Mouse (Mus musculus) intestine, embryonic 14.5 days (tissue): ENCODE results near the gene Efna5. TPM values are rescaled to one million over a fixed set of nuclear protein-coding genes. Genes with fewer than 3 reads are reported as not detected.

ENCODE experiments used
- ATAC-seq: fragments of 200-750 bp; cut with Nextera tagmentation; replicated peaks from 2 replicates; pipeline ENCODE4 v1.8.0; 2017; ENCODE audit warnings: low read depth, moderate number of reproducible peaks, moderate TSS enrichment, moderate library complexity; ENCODE audit not compliant: low FRiP score, low TSS enrichment
- DNase-seq: peaks from one replicate; pipeline ENCODE4 v3.0.0-alpha.2; 2018; ENCODE audit warnings: low spot score
- H3K27ac ChIP-seq: fragments of 300-500 bp; sonication (generic); 2 replicates; pipeline ENCODE4 v1.5.1; 2014; ENCODE audit warnings: low read depth, mild to moderate bottlenecking, control low read depth
- H3K27me3 ChIP-seq: fragments of 300-500 bp; sonication (generic); replicated peaks from 2 replicates; pipeline ENCODE4 v1.6.1; 2014; ENCODE audit warnings: low read length, control low read depth; ENCODE audit not compliant: control insufficient read depth, insufficient read depth
- H3K36me3 ChIP-seq: fragments of 300-500 bp; sonication (generic); 2 replicates; pipeline ENCODE4 v1.6.1; 2014; ENCODE audit warnings: low read length, control low read depth; ENCODE audit not compliant: control insufficient read depth, insufficient read depth
- H3K4me1 ChIP-seq: fragments of 300-500 bp; sonication (generic); replicated peaks from 2 replicates; pipeline ENCODE4 v1.6.1; 2014; ENCODE audit warnings: low read length, control low read depth, mixed read lengths; ENCODE audit not compliant: control insufficient read depth, insufficient read depth
- H3K4me2 ChIP-seq: fragments of 300-500 bp; sonication (generic); 2 replicates; pipeline ENCODE4 v1.6.1; 2014; ENCODE audit warnings: low read length
- H3K4me3 ChIP-seq: fragments of 300-500 bp; sonication (generic); 2 replicates; pipeline ENCODE4 v1.5.1; 2014; ENCODE audit warnings: low read depth, low read length, control low read depth, mixed read lengths
- H3K9ac ChIP-seq: fragments of 300-500 bp; sonication (generic); 2 replicates; pipeline ENCODE4 v1.6.1; 2014; ENCODE audit warnings: mild to moderate bottlenecking, low read length
- H3K9me3 ChIP-seq: fragments of 300-500 bp; sonication (generic); 2 replicates; pipeline ENCODE4 v1.6.1; 2016; ENCODE audit warnings: low read length, control low read depth; ENCODE audit not compliant: control insufficient read depth
- WGBS: fragments of 180-500 bp; shearing (Covaris S2); extraction: QIAGEN DNeasy Blood & Tissue Kit; methylation state at CpG from one replicate; pipeline ENCODE4 v1.1.7; 2014; 5-methylcytosine and 5-hydroxymethylcytosine counted together
- polyA plus RNA-seq: library from polyadenylated mRNA; unstranded; fragments of >200 nt; fragmentation: Nextera tagmentation; extraction: Ambion mirVana; gene quantifications from 2 replicates; pipeline ENCODE4 v1.2.1, GENCODE M21; 2014

The Efna5 gene
- polyA plus RNA-seq, 1 experiment from 2014 or later: 42.4 TPM

DNA sequence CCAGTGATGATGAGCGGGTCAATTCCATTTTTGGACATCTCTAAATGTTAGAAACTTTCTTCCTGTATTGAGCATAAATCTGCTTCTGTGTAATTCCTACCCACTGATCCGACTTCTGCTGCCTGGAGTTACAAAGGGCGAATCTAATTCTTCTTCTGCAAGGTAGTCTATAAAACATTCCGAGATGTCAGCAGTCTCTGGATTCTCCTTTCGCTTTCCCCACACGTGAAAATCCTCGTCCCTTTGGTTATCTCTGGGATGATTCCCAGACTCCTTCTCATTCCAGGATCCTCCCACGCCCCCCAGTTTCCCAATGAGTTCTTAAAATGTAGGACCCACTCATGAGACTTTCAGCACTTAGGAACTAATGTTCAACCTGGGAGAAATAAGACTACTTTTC, 229.4 kb downstream of the Efna5 start:
- ATAC-seq (no peak), DNase-seq (no peak)
- no peak overlapping the region for H3K9ac ChIP-seq
- no peaks in the 10 kb centered on the region for H3K36me3 ChIP-seq
- no peak overlapping the region; the same call in 1 of the 2 replicates for H3K27ac ChIP-seq
- H3K9me3 ChIP-seq: no peaks in the 10 kb centered on the region
- peaks cover 20% of the 10 kb centered on the region for H3K4me1 ChIP-seq
- WGBS: 51% methylated on average over 8 of the region's 8 CpGs
- 0 out of 2 replicates have a peak overlapping the region, but pooled peaks have one; percentile 5 for H3K4me2 ChIP-seq
- no peak overlapping the region for H3K4me3 ChIP-seq
- H3K27me3 ChIP-seq: no peaks in the 10 kb centered on the region

DNA sequence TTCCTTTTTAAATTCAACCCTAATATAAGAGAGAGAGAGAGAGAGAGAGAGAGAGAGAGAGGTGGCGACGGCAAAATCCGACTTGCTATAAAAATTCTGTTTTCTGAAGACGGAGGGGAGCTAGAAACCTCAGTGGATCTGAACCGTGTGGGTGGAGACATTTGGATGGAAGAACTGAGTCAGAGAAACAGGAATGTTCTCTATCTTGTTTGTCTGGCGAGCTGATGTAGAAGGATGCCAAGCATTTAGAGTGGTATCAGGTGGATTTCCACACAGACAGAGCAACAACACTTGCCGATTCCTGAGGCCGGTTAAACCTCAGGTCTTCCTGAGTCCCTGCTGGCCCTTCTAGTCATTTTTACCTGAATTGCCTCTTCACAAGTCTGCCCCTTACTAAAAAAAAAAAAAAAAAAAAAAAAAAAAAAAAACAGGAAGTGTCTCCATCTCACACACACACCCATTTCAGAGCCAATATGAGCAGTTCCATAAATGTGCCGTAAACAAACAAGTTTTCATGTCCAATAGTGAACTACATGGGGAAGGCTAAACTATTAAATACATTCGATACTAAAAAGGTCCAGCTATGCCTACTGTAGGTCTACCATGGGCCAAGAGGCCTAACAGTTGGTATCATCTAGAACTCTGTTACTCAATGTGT, 231.7 kb downstream of the Efna5 start:
- H3K9me3 ChIP-seq: no peaks in the 10 kb centered on the region
- 90% methylated on average over 10 of the region's 10 CpGs for WGBS
- no peak overlapping the region for H3K27ac ChIP-seq

DNA sequence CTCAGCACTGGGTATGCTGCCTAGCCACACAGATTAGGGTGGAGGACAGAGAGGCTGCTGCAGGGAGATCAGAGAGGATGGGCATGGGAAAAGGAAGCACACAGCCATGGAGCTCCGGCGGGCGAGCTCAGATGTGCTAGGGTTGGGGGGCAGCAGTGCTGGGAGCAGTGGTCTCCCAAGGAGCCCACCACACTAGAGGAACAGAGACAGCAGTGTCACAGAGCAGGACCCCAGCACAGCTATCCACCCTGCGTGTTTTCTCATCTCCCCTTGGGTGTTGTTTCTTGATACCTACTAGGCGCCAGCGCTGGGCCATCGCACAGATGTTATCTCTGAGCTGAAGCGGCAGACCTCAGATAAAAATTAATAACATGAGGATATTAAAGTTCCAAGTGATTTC, 234.3 kb downstream of the Efna5 start:
- ATAC-seq: no peak
- H3K4me1 ChIP-seq: peaks cover 9% of the 10 kb centered on the region
- WGBS: 94% methylated on average over 8 of the region's 8 CpGs

More for the DNA sequence above, 231.7 kb downstream of the Efna5 start:
- no peaks in the 10 kb centered on the region for H3K27me3 ChIP-seq
- no peak overlapping the region for H3K4me3 ChIP-seq
- no peak overlapping the region for H3K9ac ChIP-seq
- H3K4me1 ChIP-seq: 0 out of 2 replicates have a peak, but pooled peaks cover 8% of the 10 kb centered on the region
- H3K4me2 ChIP-seq: no peak overlapping the region
- no peak for ATAC-seq
- no peak for DNase-seq
- no peaks in the 10 kb centered on the region for H3K36me3 ChIP-seq

DNA sequence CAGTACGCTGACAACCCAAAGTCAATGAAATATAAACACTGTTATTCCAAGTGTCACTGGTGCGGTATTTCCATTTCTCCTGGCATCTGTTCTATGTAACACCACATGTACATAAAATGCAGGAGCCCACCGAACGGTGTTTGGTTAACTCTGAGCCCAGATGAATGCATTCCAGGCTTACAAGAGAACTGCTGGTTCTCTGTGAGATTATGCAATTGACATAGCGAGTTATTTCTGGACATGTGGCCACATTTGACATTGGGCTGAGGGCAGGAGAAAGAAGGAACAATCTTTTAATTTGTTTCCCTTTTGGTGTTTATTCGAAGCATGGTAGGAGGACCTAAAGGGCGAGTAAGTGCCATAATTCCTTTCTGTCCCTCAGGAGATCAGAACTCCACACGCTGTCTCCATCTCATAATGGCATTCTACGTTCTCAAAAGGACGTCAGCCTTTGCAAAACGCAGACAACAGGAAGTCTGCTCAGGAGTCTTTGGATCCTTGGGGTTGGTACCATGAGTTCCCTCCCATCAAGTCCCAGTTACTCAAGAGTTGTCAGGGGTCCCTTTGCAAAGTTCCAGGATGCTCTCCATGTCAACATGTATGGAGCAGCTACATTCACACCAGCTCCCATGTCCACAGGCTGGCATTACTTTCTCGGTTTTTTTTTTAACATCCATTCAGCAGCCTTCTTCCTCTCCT, 238.5 kb downstream of the Efna5 start:
- H3K9ac ChIP-seq: no peak overlapping the region
- no peak overlapping the region for H3K27ac ChIP-seq
- DNase-seq (no peak), ATAC-seq (no peak)
- 50% methylated on average over 12 of the region's 12 CpGs for WGBS
- no peaks in the 10 kb centered on the region for H3K9me3 ChIP-seq
- no peaks in the 10 kb centered on the region for H3K27me3 ChIP-seq
- H3K4me2 ChIP-seq: no peak overlapping the region
- H3K4me1 ChIP-seq: peaks cover 6% of the 10 kb centered on the region
- no peak overlapping the region for H3K4me3 ChIP-seq
- H3K36me3 ChIP-seq: no peaks in the 10 kb centered on the region

More for the DNA sequence above, 234.3 kb downstream of the Efna5 start:
- Histone ChIP-seq H3K9me3 (no peaks in the 10 kb centered on the region), H3K4me3 (no peak overlapping the region), H3K9ac (no peak overlapping the region), H3K36me3 (no peaks in the 10 kb centered on the region), H3K27me3 (no peaks in the 10 kb centered on the region), H3K27ac (no peak overlapping the region), H3K4me2 (no peak overlapping the region)
- peak; percentile 31 for DNase-seq

DNA sequence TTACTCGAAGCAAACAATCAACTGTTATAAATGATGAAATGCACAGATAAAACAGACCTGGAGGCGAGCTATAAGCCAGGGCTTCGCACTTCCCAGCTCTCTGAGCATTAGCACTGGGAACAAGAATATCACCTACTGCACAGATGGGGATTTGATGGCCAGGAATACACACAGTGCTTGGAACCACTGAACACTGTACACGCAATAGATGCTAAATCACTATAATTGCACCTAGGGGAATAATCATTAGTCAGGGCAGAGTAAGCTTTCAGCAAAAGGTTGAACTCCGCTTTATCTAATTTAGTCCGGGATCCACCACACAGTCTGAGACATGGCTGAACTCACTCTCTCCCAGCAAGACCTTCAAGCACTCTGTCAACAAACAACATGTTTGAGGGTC, 240.5 kb downstream of the Efna5 start:
- Histone ChIP-seq H3K4me2 (no peak overlapping the region), H3K9ac (no peak overlapping the region), H3K27me3 (no peaks in the 10 kb centered on the region), H3K4me1 (peaks cover 6% of the 10 kb centered on the region), H3K27ac (no peak overlapping the region), H3K9me3 (no peaks in the 10 kb centered on the region), H3K36me3 (no peaks in the 10 kb centered on the region), H3K4me3 (no peak overlapping the region)
- 84% methylated on average over 6 of the region's 6 CpGs for WGBS
- no peak for ATAC-seq
- DNase-seq: no peak

DNA sequence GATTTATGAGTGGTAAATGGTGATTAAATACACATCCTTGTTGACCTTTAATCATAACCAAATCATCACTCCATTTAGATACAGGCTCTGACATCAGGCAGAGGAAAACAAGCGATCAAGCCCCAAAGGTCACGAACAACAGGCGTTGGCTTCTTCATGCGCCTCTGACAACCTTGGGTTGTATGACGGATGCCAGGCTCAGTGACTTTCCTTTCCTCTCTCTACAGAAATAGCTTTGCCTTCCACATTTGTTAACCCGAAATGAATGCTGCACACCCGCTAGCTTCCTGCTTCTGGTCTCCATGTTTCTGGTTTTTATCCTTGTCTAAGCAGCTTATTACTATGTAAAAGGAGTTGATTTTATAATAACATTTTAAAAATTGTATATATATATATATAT, 244.2 kb downstream of the Efna5 start:
- WGBS: 47% methylated on average over 7 of the region's 7 CpGs
- no peak overlapping the region for H3K4me3 ChIP-seq
- no peak overlapping the region for H3K9ac ChIP-seq
- H3K4me2 ChIP-seq: no peak overlapping the region
- no peaks in the 10 kb centered on the region for H3K36me3 ChIP-seq
- peaks cover 2% of the 10 kb centered on the region for H3K4me1 ChIP-seq
- no peak overlapping the region for H3K27ac ChIP-seq
- ATAC-seq (no peak), DNase-seq (no peak)
- H3K27me3 ChIP-seq: no peaks in the 10 kb centered on the region
- no peaks in the 10 kb centered on the region for H3K9me3 ChIP-seq

DNA sequence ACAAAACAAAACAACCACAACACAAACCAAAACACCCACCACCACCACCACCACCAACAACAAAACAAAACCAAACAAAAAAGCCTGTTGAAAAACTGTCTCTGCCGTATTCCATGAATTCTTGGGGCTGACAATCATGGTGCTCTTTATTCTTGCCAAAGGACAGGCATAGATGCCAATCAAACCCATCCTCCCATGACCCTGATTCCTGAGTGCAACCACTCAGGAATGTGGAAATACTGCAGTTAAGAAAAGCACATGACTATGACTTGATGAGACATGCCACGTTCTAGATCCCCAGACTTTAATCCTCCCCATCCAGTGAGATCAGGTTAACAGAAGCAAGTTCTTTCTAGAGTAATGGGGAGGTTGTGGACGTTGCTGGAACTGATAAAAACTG, 246.2 kb downstream of the Efna5 start:
- H3K4me1 ChIP-seq: no peaks in the 10 kb centered on the region; the same call in 1 of the 2 replicates
- H3K27me3 ChIP-seq: no peaks in the 10 kb centered on the region
- H3K9me3 ChIP-seq: no peaks in the 10 kb centered on the region
- ATAC-seq (no peak), DNase-seq (peak; percentile 16)
- no peak overlapping the region for H3K9ac ChIP-seq
- 87% methylated on average over 3 of the region's 3 CpGs for WGBS
- H3K4me3 ChIP-seq: no peak overlapping the region
- H3K36me3 ChIP-seq: no peaks in the 10 kb centered on the region
- H3K4me2 ChIP-seq: no peak overlapping the region
- H3K27ac ChIP-seq: no peak overlapping the region

DNA sequence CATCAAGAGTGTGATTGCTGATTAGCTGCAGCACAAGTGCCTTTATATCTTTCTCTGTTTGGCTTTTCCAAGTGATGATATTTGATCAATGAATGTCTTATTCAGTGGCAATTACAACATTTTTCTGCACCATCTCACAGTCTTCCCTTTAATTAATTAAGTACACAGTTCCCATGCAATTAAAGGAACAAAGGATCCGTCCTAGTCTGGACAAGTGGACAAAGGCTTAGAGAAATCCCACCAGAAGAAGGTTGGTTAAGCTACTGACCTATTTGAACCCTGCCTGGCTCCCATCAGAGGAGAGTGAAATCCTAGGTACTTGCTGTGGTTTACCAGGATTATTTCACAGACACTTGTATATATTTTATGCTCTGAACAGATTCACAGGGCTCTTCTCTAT, 252.6 kb downstream of the Efna5 start:
- Histone ChIP-seq H3K36me3 (no peaks in the 10 kb centered on the region), H3K4me1 (peaks cover 8% of the 10 kb centered on the region; the same call in 1 of the 2 replicates), H3K27me3 (no peaks in the 10 kb centered on the region), H3K27ac (no peak overlapping the region), H3K9me3 (no peaks in the 10 kb centered on the region), H3K4me3 (no peak overlapping the region), H3K9ac (no peak overlapping the region), H3K4me2 (no peak overlapping the region)
- ATAC-seq (no peak), DNase-seq (no peak)
- 77% methylated on average over 1 of the region's 1 CpGs for WGBS

DNA sequence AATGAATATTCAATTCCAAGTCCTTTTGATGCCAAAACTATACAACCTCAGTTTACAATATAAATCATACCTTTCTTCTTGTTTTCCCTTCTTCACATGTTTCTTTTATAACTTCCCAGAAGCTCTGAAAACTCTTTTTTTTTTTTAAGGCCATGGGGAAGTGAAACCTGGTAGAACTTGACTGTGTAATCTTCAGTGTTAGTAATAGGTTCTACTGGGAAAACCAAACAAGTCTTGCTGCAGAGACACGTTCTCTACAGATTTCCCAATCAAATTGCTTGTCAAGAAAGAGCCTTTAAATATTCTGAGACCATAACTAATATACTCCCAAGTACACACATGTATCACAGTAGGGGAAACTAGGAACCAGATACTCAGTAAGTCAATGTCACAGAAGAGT, 253.6 kb downstream of the Efna5 start:
- no peak for DNase-seq
- H3K9ac ChIP-seq: no peak overlapping the region
- no peaks in the 10 kb centered on the region for H3K27me3 ChIP-seq
- no peak overlapping the region for H3K4me3 ChIP-seq
- no peaks in the 10 kb centered on the region for H3K36me3 ChIP-seq
- 62% methylated on average over 1 of the region's 1 CpGs for WGBS
- H3K4me2 ChIP-seq: no peak overlapping the region
- H3K4me1 ChIP-seq: 0 out of 2 replicates have a peak, but pooled peaks cover 8% of the 10 kb centered on the region
- no peak for ATAC-seq
- no peaks in the 10 kb centered on the region for H3K9me3 ChIP-seq
- no peak overlapping the region for H3K27ac ChIP-seq
